Mouse (Mus musculus) gastrocnemius, postnatal 14 days (tissue): Measurements from ENCODE around the gene Olfr800. TPM values are rescaled to one million over a fixed set of nuclear protein-coding genes. Genes with fewer than 3 reads are reported as not detected.

Source experiments
- DNase-seq: peaks from one replicate; pipeline ENCODE4 v3.0.0; 2021; ENCODE audit warnings: mixed read lengths
- intact Hi-C: fragments of 180-260 bp; cut with DNase I; formaldehyde crosslinking; loops from one replicate; pipeline ENCODE4 v1.15.1; 2025; ENCODE audit warnings: low total_unique reads
- long read RNA-seq, 2 experiments: library from polyadenylated mRNA; stranded (forward); transcript quantifications; one replicate each; pipeline ENCODE4 v2.0.0; 2021
- total RNA-seq, 2 experiments: library from RNA; stranded (reverse); gene quantifications; 2 replicates each; pipeline ENCODE4 v1.2.3; 2021

Gene Olfr800
- not detected for total RNA-seq
- long read RNA-seq, experiment 1: 0 reads
- long read RNA-seq, experiment 2: 0 reads

DNA sequence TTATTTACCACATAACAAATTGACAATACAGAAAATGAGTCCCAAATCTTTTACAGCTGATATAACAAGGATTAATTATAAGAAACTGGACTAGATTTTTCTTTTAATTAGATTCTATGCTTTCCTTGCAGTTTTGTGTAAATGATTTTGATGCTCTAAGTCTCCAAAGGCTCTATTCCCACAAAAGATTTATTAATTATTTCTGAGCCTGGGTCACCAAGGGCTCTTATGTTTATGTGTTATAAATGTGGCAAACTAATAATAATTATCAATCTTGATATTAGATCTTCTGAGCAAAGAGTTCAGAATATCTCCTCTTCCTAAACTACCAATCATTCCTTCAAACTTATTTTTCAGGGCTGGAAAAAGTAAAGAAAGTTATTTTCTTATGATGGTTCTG lies at the start of gene Olfr800:
TSS of gene Olfr800 (plus strand) at position 301 of the 400 bp plus-strand sequence.
- DNase-seq: no peak
- intact Hi-C loops: no loop called here

- intact Hi-C loops: no loop called here
- no peak for DNase-seq
Measured at GRCm38 (mm10) chr10:129612470-129612869, 45.0 kb upstream of the Olfr800 start, which contains the start of gene Olfr796. TSS of gene Olfr796 (minus strand) at chr10:129612570.

GRCm38 (mm10) chr10:129621724-129622123 lies 35.8 kb upstream of the Olfr800 start:
- intact Hi-C loops: no loop called here
- no peak for DNase-seq

DNA sequence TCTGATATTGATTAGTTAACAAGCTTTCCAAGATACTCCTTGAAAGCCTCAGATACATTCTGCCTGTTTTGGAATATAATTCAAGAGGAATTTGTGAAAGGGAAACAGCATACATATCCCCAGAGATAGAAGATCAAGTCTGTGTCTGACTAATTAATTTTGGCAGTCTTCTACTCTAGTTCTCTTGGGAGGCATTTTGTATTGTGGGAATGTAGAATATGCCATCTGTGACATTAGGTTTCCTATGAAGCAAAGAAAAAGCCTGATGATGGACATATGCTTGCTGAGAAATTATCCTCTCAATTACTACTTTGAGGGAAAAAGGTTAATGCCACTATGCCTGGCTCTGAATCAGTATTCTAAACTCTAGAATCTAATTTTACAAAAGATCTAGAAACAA lies 34.2 kb upstream of the Olfr800 start:
- intact Hi-C loops: no loop called here
- DNase-seq: no peak

GRCm38 (mm10) chr10:129627834-129628233 lies 29.7 kb upstream of the Olfr800 start, which contains the start of gene Olfr798:
TSS of gene Olfr798 (minus strand) at chr10:129627934.
- intact Hi-C loops: no loop called here

DNA sequence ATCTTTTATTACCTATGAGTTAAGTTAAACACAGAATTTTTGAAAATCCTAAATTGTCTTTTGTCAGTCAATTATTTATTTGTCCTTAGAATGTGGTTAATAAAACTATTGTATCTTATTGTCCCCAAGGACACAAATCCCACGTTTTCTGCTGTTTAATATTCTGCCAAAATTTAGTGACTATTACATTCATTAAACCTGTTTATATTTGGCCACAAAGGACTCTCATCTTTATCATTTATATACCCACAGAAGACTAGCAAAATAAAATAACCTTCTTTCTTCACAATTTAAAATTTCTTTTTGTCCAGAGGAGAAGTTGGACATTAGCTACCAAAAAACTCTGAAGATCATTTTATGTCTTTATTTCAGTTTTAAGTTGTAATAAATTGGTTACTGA lies 20.3 kb upstream of the Olfr800 start, which contains the start of gene Olfr799:
TSS of gene Olfr799 (plus strand) at position 301 of the 400 bp plus-strand sequence.
- intact Hi-C loops: no loop called here
- DNase-seq: no peak

More at GRCm38 (mm10) chr10:129627834-129628233, 29.7 kb upstream of the Olfr800 start, which contains the start of gene Olfr798:
- no peak for DNase-seq

DNA sequence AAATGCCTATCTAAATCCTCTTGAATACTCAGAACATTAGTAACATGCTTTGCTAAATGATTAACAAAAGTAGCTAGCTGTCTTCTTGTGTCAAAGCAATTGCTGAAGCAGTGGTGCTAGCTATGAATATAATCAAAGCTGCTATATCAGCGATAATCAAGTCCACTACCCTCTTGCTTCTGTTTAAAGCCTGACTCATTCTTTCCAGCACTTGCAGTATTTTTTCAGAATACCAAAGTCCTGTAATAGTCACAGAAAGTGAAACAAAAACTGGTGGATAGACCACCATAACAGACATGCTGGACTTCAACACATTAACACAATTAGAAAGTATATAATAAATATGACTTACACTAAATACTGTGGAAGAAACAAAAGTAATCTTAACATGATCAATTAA lies 5.7 kb upstream of the Olfr800 start:
- no peak for DNase-seq
- intact Hi-C loops: no loop called here

- DNase-seq: no peak
- intact Hi-C loops: no loop called here
Measured at GRCm38 (mm10) chr10:129673765-129674164, 16.3 kb downstream of the Olfr800 start, which contains the start of gene Olfr801. TSS of gene Olfr801 (minus strand) at chr10:129673865.

GRCm38 (mm10) chr10:129688069-129688468 lies 30.6 kb downstream of the Olfr800 start, which contains the start of gene Olfr802:
TSS of gene Olfr802 (minus strand) at chr10:129688169.
- intact Hi-C loops: no loop called here
- DNase-seq: no peak

DNA sequence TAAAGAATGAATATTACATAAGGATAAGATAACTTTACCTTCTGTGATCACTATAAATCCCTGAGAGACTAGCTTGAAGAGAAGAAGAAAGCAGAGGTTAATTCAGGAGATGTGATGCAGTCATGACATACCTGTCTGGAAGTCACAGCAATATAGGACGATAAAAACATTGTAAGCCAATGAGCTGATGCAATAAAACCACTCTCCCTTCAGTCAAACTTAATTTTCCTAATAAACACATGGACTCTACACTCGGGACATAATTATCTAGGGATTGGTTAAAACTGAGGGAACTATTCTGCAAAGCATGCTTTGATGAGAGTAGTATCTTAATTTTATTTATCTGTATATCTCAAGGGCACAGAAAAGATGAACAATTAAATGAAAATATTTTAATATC lies 36.7 kb downstream of the Olfr800 start, which contains the start of gene Olfr803:
TSS of gene Olfr803 (minus strand) at position 101 of the 400 bp plus-strand sequence.
- intact Hi-C loops: no loop called here
- no peak for DNase-seq

- no peak for DNase-seq
- intact Hi-C loops: no loop called here
Measured at GRCm38 (mm10) chr10:129702910-129703309, 45.4 kb downstream of the Olfr800 start, which contains the start of gene Olfr804. TSS of gene Olfr804 (plus strand) at chr10:129703210.

Other genes with a start within 250 kb of the Olfr800 start
- gene Olfr786, start 230.4 kb upstream of the Olfr800 start, total RNA-seq: not detected
- not detected for gene Olfr787, start 195.8 kb upstream of the Olfr800 start, total RNA-seq
- gene Olfr788, start 186.7 kb upstream of the Olfr800 start, total RNA-seq: not detected
- gene Olfr789, start 172.9 kb upstream of the Olfr800 start, total RNA-seq: not detected
- gene Olfr790, start 159.2 kb upstream of the Olfr800 start, total RNA-seq: not detected
- gene Olfr791, start 135.9 kb upstream of the Olfr800 start, total RNA-seq: not detected
- not detected for gene Olfr792, start 118.5 kb upstream of the Olfr800 start, total RNA-seq
- gene Olfr794, start 90.0 kb upstream of the Olfr800 start, total RNA-seq: not detected
- gene Olfr796, start 45.1 kb upstream of the Olfr800 start, total RNA-seq: not detected
- gene Olfr798, start 29.8 kb upstream of the Olfr800 start, total RNA-seq: not detected
- not detected for gene Olfr799, start 20.2 kb upstream of the Olfr800 start, total RNA-seq
- gene Olfr801, start 16.2 kb downstream of the Olfr800 start, total RNA-seq: not detected
- gene Olfr802, start 30.5 kb downstream of the Olfr800 start, total RNA-seq: not detected
- not detected for gene Olfr803, start 36.6 kb downstream of the Olfr800 start, total RNA-seq
- not detected for gene Olfr804, start 45.5 kb downstream of the Olfr800 start, total RNA-seq
- not detected for gene Olfr805, start 71.7 kb downstream of the Olfr800 start, total RNA-seq
- gene Olfr806, start 84.2 kb downstream of the Olfr800 start, total RNA-seq: not detected
- not detected for gene Olfr807, start 100.1 kb downstream of the Olfr800 start, total RNA-seq
- gene Olfr808, start 107.8 kb downstream of the Olfr800 start, total RNA-seq: not detected
- gene Olfr809, start 116.9 kb downstream of the Olfr800 start, total RNA-seq: not detected
- not detected for gene Olfr810, start 137.2 kb downstream of the Olfr800 start, total RNA-seq
- not detected for gene Olfr811, start 146.7 kb downstream of the Olfr800 start, total RNA-seq
- not detected for gene Olfr812, start 188.4 kb downstream of the Olfr800 start, total RNA-seq
- not detected for gene Olfr813, start 197.7 kb downstream of the Olfr800 start, total RNA-seq
- not detected for gene Olfr814, start 222.2 kb downstream of the Olfr800 start, total RNA-seq
- not detected for gene Olfr815, start 248.2 kb downstream of the Olfr800 start, total RNA-seq